Mouse (Mus musculus) brain, embryonic 14.5 days (tissue): Measurements from ENCODE around the gene Shprh.

Experiments
- CTCF ChIP-seq: fragments of 200-500 bp; IDR thresholded peaks from 2 replicates; pipeline ENCODE4 v1.5.1; 2012; ENCODE audit warnings: inconsistent platforms, mild to moderate bottlenecking, moderate library complexity, borderline replicate concordance; ENCODE audit not compliant: insufficient read depth, insufficient read length; ENCODE audit errors: extremely low read depth
- POLR2A ChIP-seq: fragments of 200-500 bp; IDR thresholded peaks from 2 replicates; pipeline ENCODE4 v1.6.1; 2012; ENCODE audit warnings: mild to moderate bottlenecking, inconsistent platforms, borderline replicate concordance; ENCODE audit not compliant: poor library complexity, insufficient read depth, insufficient read length, severe bottlenecking; ENCODE audit errors: extremely low read depth

DNA sequence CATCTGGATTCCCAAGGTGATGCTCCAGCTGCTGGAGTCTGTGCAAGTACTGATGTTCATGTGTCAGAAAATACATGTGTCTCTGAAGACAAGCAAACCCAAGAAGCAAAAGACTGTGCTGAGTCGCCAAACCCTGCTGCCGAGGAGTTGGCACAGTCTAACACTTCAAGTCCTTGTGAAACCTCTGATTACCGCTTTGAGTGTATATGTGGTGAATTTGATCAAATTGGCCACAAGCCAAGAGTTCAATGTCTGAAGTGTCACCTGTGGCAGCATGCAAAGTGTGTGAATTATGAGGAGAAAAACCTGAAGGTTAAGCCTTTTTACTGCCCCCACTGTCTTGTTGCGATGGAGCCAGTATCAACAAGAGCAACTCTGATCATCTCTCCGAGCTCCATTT lies 15.3 kb downstream of the Shprh start:
- TF ChIP-seq CTCF, result no peak
- no peak for TF ChIP-seq POLR2A
